Mouse (Mus musculus) G1E (cell line): ENCODE results near the gene Kbtbd6. TPM values are rescaled to one million over a fixed set of nuclear protein-coding genes. Genes with fewer than 3 reads are reported as not detected.
"Not testable (repeated sequence)": the region's sequence is repeated elsewhere in the genome, so short reads cannot be mapped to it uniquely, and the experiment has no call there.

ENCODE experiments used
- ATAC-seq: 2 replicates; pipeline ENCODE4 v1.8.0; 2016; ENCODE audit warnings: mild to moderate bottlenecking; ENCODE audit not compliant: insufficient number of reproducible peaks, poor library complexity, low FRiP score, severe bottlenecking; ENCODE audit errors: extremely low read depth
- DNase-seq: peaks from one replicate; pipeline ENCODE4 v3.0.0; 2012; ENCODE audit warnings: low spot score
- H3K27me3 ChIP-seq: 2 replicates; pipeline ENCODE4 v1.6.1; 2012; ENCODE audit warnings: mild to moderate bottlenecking, low read length, inconsistent platforms; ENCODE audit not compliant: insufficient read depth
- H3K36me3 ChIP-seq: replicated peaks from 2 replicates; pipeline ENCODE3; 2012; ENCODE audit warnings: mild to moderate bottlenecking, inconsistent platforms
- H3K4me1 ChIP-seq: 2 replicates; pipeline ENCODE4 v1.6.1; 2012; ENCODE audit warnings: low read depth, low read length, inconsistent platforms, mixed read lengths; ENCODE audit not compliant: insufficient read depth
- H3K4me3 ChIP-seq: 2 replicates; pipeline ENCODE4 v1.5.1; 2012; ENCODE audit warnings: low read depth, mild to moderate bottlenecking, inconsistent platforms, low read length, moderate library complexity, mixed read lengths
- H3K9me3 ChIP-seq: replicated peaks from 2 replicates; pipeline ENCODE4 v1.6.1; 2012; ENCODE audit warnings: inconsistent platforms
- CTCF ChIP-seq: IDR thresholded peaks from 2 replicates; pipeline ENCODE4 v1.5.1; 2012; ENCODE audit warnings: low read depth, low read length, inconsistent platforms, mixed read lengths
- GATA1 ChIP-seq: IDR thresholded peaks from 2 replicates; pipeline ENCODE4 v1.6.1; 2012; ENCODE audit warnings: borderline replicate concordance, low read length, inconsistent platforms, mixed read lengths
- GATA2 ChIP-seq: IDR thresholded peaks from 2 replicates; pipeline ENCODE4 v1.6.1; 2012; ENCODE audit warnings: low read depth, low read length, inconsistent platforms, borderline replicate concordance
- POLR2AphosphoS5 ChIP-seq: IDR thresholded peaks from 2 replicates; pipeline ENCODE4 v1.6.1; 2012; ENCODE audit warnings: low read depth, low read length, inconsistent platforms; ENCODE audit not compliant: insufficient replicate concordance
- TAL1 ChIP-seq: conservative IDR thresholded peaks from 2 replicates; pipeline ENCODE4 v1.6.1; 2012; ENCODE audit warnings: low read depth, low read length, inconsistent platforms, mixed read lengths
- polyA plus RNA-seq: library from polyadenylated mRNA; stranded (reverse); fragments of >175 nt; gene quantifications from 2 replicates; pipeline ENCODE4 v1.2.3, GENCODE M21; 2012
- total RNA-seq, 2 experiments: library from RNA; stranded (forward) in 1 of 2; stranded (reverse) in 1 of 2; fragments of 200-1000 nt in 1 of 2; fragments of >200 nt in 1 of 2; fragmentation: Nextera tagmentation in 1 of 2; gene quantifications; 2 replicates each; pipeline ENCODE4 v1.2.3; 2014 to 2017

Kbtbd6 gene
- total and polyA plus RNA-seq, 3 experiments, result 0.68 to 6.0 (median 1.1) TPM

GRCm38 (mm10) chr14:79425979-79426729 is 25.5 kb upstream of the Kbtbd6 start, which contains the start of gene Kbtbd7:
Gene Kbtbd7, plus strand, starts transcription at chr14:79426511.
- Histone ChIP-seq H3K27me3 (no peaks in the 10 kb centered on the region), H3K36me3 (peaks cover 32% of the 10 kb centered on the region), H3K4me1 (peaks cover 14% of the 10 kb centered on the region; the same call in 1 of the 2 replicates), H3K9me3 (no peaks in the 10 kb centered on the region; the same call in 1 of the 2 replicates), H3K4me3 (peak within 1 kb of the TSS; percentile 71)
- ATAC-seq (peak; percentile 99), DNase-seq (peak; percentile 94)
- TF ChIP-seq POLR2AphosphoS5, result no peak
- no peak for TF ChIP-seq CTCF
- no peak for TF ChIP-seq GATA1
- no peak for TF ChIP-seq GATA2
- TF ChIP-seq TAL1, result no peak

GRCm38 (mm10) chr14:79426730-79427365 is 24.8 kb upstream of the Kbtbd6 start:
- H3K9me3 ChIP-seq, H3K27me3 ChIP-seq, ATAC-seq, DNase-seq: not testable (repeated sequence)
- Histone ChIP-seq H3K36me3 (peaks cover 31% of the 10 kb centered on the region), H3K4me1 (peaks cover 14% of the 10 kb centered on the region; the same call in 1 of the 2 replicates), H3K4me3 (peak overlapping the region; percentile 71)

GRCm38 (mm10) chr14:79434068-79434467 is 17.6 kb upstream of the Kbtbd6 start:
- no peaks in the 10 kb centered on the region; the same call in 1 of the 2 replicates for H3K9me3 ChIP-seq
- no peak for TF ChIP-seq POLR2AphosphoS5
- no peak for TF ChIP-seq GATA1
- no peak for TF ChIP-seq CTCF
- TF ChIP-seq TAL1, result no peak
- no peak for TF ChIP-seq GATA2
- peaks cover 8% of the 10 kb centered on the region; the same call in 1 of the 2 replicates for H3K4me1 ChIP-seq
- peaks cover 3% of the 10 kb centered on the region; the same call in 1 of the 2 replicates for H3K27me3 ChIP-seq
- H3K36me3 ChIP-seq, result peaks cover 3% of the 10 kb centered on the region
- H3K4me3 ChIP-seq, result no peak overlapping the region
- DNase-seq (no peak), ATAC-seq (no peak)

- Histone ChIP-seq H3K9me3 (peaks cover 2% of the 10 kb centered on the region; the same call in 1 of the 2 replicates), H3K4me1 (peaks cover 5% of the 10 kb centered on the region), H3K4me3 (no peak overlapping the region), H3K27me3 (peaks cover 19% of the 10 kb centered on the region), H3K36me3 (no peaks in the 10 kb centered on the region)
- ATAC-seq (peak; percentile 38), DNase-seq (no peak)
- TF ChIP-seq TAL1 (no peak), GATA1 (no peak), GATA2 (no peak), POLR2AphosphoS5 (no peak), CTCF (no peak)
These were observed 11.0 kb upstream of the Kbtbd6 start for GRCm38 (mm10) chr14:79440655-79441054.

- ATAC-seq, result no peak
- no peak for DNase-seq
These were observed 10.2 kb upstream of the Kbtbd6 start for GRCm38 (mm10) chr14:79441441-79441840.

GRCm38 (mm10) chr14:79444601-79445000 is 7.0 kb upstream of the Kbtbd6 start:
- Histone ChIP-seq H3K27me3 (peaks cover 25% of the 10 kb centered on the region), H3K36me3 (no peaks in the 10 kb centered on the region), H3K4me3 (no peak overlapping the region), H3K9me3 (0 out of 2 replicates have a peak, but pooled peaks cover 2% of the 10 kb centered on the region), H3K4me1 (peaks cover 5% of the 10 kb centered on the region)
- DNase-seq (no peak), ATAC-seq (no peak)
- TF ChIP-seq CTCF (no peak), TAL1 (no peak), GATA1 (no peak), GATA2 (no peak), POLR2AphosphoS5 (no peak)

More at GRCm38 (mm10) chr14:79441441-79441840, 10.2 kb upstream of the Kbtbd6 start:
- TF ChIP-seq POLR2AphosphoS5 (no peak), CTCF (no peak), GATA1 (no peak), GATA2 (no peak)
- Histone ChIP-seq H3K9me3 (peaks cover 2% of the 10 kb centered on the region; the same call in 1 of the 2 replicates), H3K4me1 (peaks cover 5% of the 10 kb centered on the region), H3K27me3 (peaks cover 23% of the 10 kb centered on the region), H3K4me3 (no peak overlapping the region), H3K36me3 (no peaks in the 10 kb centered on the region)
